Mouse (Mus musculus): Measurements from ENCODE around the gene Gm5475. TPM values are rescaled to one million over a fixed set of nuclear protein-coding genes. Genes with fewer than 3 reads are reported as not detected.

Gene Gm5475
- polyA plus RNA-seq, 1 experiment from 2014 or later: not detected

- 93% methylated on average over 5 of the region's 5 CpGs for WGBS
- H3K9me3 ChIP-seq (replicated peaks; ENCODE audit: control insufficient read depth, low read length): no peaks in the 10 kb centered on the region
Measured at GRCm38 (mm10) chr15:100406088-100406487, 15.9 kb upstream of the Gm5475 start.

GRCm38 (mm10) chr15:100410918-100411672 lies 10.9 kb upstream of the Gm5475 start:
- Histone ChIP-seq H3K36me3 (ENCODE audit: control insufficient read depth, insufficient read depth, low read length) (peaks cover 45% of the 10 kb centered on the region), H3K4me3 (ENCODE audit: low read depth, low read length) (no peak overlapping the region), H3K4me1 (ENCODE audit: control insufficient read depth, insufficient read depth, low read length) (no peaks in the 10 kb centered on the region), H3K9me3 (replicated peaks; ENCODE audit: control insufficient read depth, low read length) (no peaks in the 10 kb centered on the region), H3K9ac (ENCODE audit: low read length) (no peak overlapping the region), H3K4me2 (ENCODE audit: low read length) (no peak overlapping the region), H3K27me3 (replicated peaks; ENCODE audit: control insufficient read depth, insufficient read depth, low read length) (no peaks in the 10 kb centered on the region), H3K27ac (ENCODE audit: low read depth, low read length) (no peak overlapping the region)
- ATAC-seq (no peak), DNase-seq (ENCODE audit: low spot score) (no peak)
- 64% methylated on average over 14 of the region's 14 CpGs for WGBS

More at GRCm38 (mm10) chr15:100406088-100406487, 15.9 kb upstream of the Gm5475 start:
- Histone ChIP-seq H3K4me2 (ENCODE audit: low read length) (no peak overlapping the region), H3K36me3 (ENCODE audit: control insufficient read depth, insufficient read depth, low read length) (peaks cover 87% of the 10 kb centered on the region), H3K27ac (ENCODE audit: low read depth, low read length) (no peak overlapping the region), H3K4me1 (ENCODE audit: control insufficient read depth, insufficient read depth, low read length) (no peaks in the 10 kb centered on the region), H3K27me3 (replicated peaks; ENCODE audit: control insufficient read depth, insufficient read depth, low read length) (no peaks in the 10 kb centered on the region), H3K4me3 (ENCODE audit: low read depth, low read length) (no peak overlapping the region), H3K9ac (ENCODE audit: low read length) (no peak overlapping the region)
- ATAC-seq (no peak), DNase-seq (ENCODE audit: low spot score) (no peak)

- no peaks in the 10 kb centered on the region for H3K27me3 ChIP-seq (replicated peaks; ENCODE audit: control insufficient read depth, insufficient read depth, low read length)
- no peak overlapping the region for H3K27ac ChIP-seq (ENCODE audit: low read depth, low read length)
- H3K4me2 ChIP-seq (ENCODE audit: low read length): no peak overlapping the region
- peaks cover 42% of the 10 kb centered on the region for H3K36me3 ChIP-seq (ENCODE audit: control insufficient read depth, insufficient read depth, low read length)
- no peak overlapping the region for H3K4me3 ChIP-seq (ENCODE audit: low read depth, low read length)
- WGBS: 85% methylated on average over 5 of the region's 5 CpGs
- DNase-seq (ENCODE audit: low spot score) (no peak), ATAC-seq (no peak)
- no peak overlapping the region for H3K9ac ChIP-seq (ENCODE audit: low read length)
- no peaks in the 10 kb centered on the region for H3K4me1 ChIP-seq (ENCODE audit: control insufficient read depth, insufficient read depth, low read length)
- H3K9me3 ChIP-seq (replicated peaks; ENCODE audit: control insufficient read depth, low read length): no peaks in the 10 kb centered on the region
Measured at GRCm38 (mm10) chr15:100411731-100412130, 10.2 kb upstream of the Gm5475 start.

- DNase-seq (ENCODE audit: low spot score): no peak
- no peak overlapping the region for H3K4me2 ChIP-seq (ENCODE audit: low read length)
- H3K9ac ChIP-seq (ENCODE audit: low read length): no peak overlapping the region
- no peak overlapping the region for H3K4me3 ChIP-seq (ENCODE audit: low read depth, low read length)
- ATAC-seq: no peak
- no peak overlapping the region for H3K27ac ChIP-seq (ENCODE audit: low read depth, low read length)
- H3K36me3 ChIP-seq (ENCODE audit: control insufficient read depth, insufficient read depth, low read length): peaks cover 30% of the 10 kb centered on the region
- H3K4me1 ChIP-seq (ENCODE audit: control insufficient read depth, insufficient read depth, low read length): no peaks in the 10 kb centered on the region
- no peaks in the 10 kb centered on the region for H3K27me3 ChIP-seq (replicated peaks; ENCODE audit: control insufficient read depth, insufficient read depth, low read length)
- no peaks in the 10 kb centered on the region for H3K9me3 ChIP-seq (replicated peaks; ENCODE audit: control insufficient read depth, low read length)
- WGBS: 84% methylated on average over 4 of the region's 5 CpGs
Measured at GRCm38 (mm10) chr15:100413306-100413705, 8.6 kb upstream of the Gm5475 start.

GRCm38 (mm10) chr15:100414011-100414410 lies 7.9 kb upstream of the Gm5475 start:
- no peak overlapping the region for H3K9ac ChIP-seq (ENCODE audit: low read length)
- ATAC-seq: no peak
- H3K9me3 ChIP-seq (replicated peaks; ENCODE audit: control insufficient read depth, low read length): no peaks in the 10 kb centered on the region
- H3K27ac ChIP-seq (ENCODE audit: low read depth, low read length): no peak overlapping the region
- no peaks in the 10 kb centered on the region for H3K4me1 ChIP-seq (ENCODE audit: control insufficient read depth, insufficient read depth, low read length)
- H3K4me2 ChIP-seq (ENCODE audit: low read length): no peak overlapping the region
- no peak for DNase-seq (ENCODE audit: low spot score)
- WGBS: 71% methylated on average over 4 of the region's 4 CpGs
- no peak overlapping the region for H3K4me3 ChIP-seq (ENCODE audit: low read depth, low read length)
- peaks cover 24% of the 10 kb centered on the region for H3K36me3 ChIP-seq (ENCODE audit: control insufficient read depth, insufficient read depth, low read length)
- H3K27me3 ChIP-seq (replicated peaks; ENCODE audit: control insufficient read depth, insufficient read depth, low read length): no peaks in the 10 kb centered on the region

GRCm38 (mm10) chr15:100414942-100415341 lies 7.0 kb upstream of the Gm5475 start:
- Histone ChIP-seq H3K27me3 (replicated peaks; ENCODE audit: control insufficient read depth, insufficient read depth, low read length) (no peaks in the 10 kb centered on the region), H3K27ac (ENCODE audit: low read depth, low read length) (no peak overlapping the region), H3K9ac (ENCODE audit: low read length) (no peak overlapping the region), H3K4me1 (ENCODE audit: control insufficient read depth, insufficient read depth, low read length) (no peaks in the 10 kb centered on the region), H3K4me2 (ENCODE audit: low read length) (no peak overlapping the region), H3K9me3 (replicated peaks; ENCODE audit: control insufficient read depth, low read length) (no peaks in the 10 kb centered on the region), H3K36me3 (ENCODE audit: control insufficient read depth, insufficient read depth, low read length) (peaks cover 18% of the 10 kb centered on the region), H3K4me3 (ENCODE audit: low read depth, low read length) (no peak overlapping the region)
- no peak for DNase-seq (ENCODE audit: low spot score)
- no peak for ATAC-seq
- 93% methylated on average over 13 of the region's 13 CpGs for WGBS

- peaks cover 10% of the 10 kb centered on the region; the same call in 1 of the 2 replicates for H3K36me3 ChIP-seq (ENCODE audit: control insufficient read depth, insufficient read depth, low read length)
- DNase-seq (ENCODE audit: low spot score) (no peak), ATAC-seq (no peak)
- no peaks in the 10 kb centered on the region for H3K4me1 ChIP-seq (ENCODE audit: control insufficient read depth, insufficient read depth, low read length)
- no peaks in the 10 kb centered on the region for H3K9me3 ChIP-seq (replicated peaks; ENCODE audit: control insufficient read depth, low read length)
- no peak overlapping the region for H3K4me3 ChIP-seq (ENCODE audit: low read depth, low read length)
- no peaks in the 10 kb centered on the region for H3K27me3 ChIP-seq (replicated peaks; ENCODE audit: control insufficient read depth, insufficient read depth, low read length)
- H3K27ac ChIP-seq (ENCODE audit: low read depth, low read length): no peak overlapping the region
- H3K4me2 ChIP-seq (ENCODE audit: low read length): no peak overlapping the region
- no peak overlapping the region for H3K9ac ChIP-seq (ENCODE audit: low read length)
- WGBS: 85% methylated on average over 8 of the region's 8 CpGs
Measured at GRCm38 (mm10) chr15:100415684-100416083, 6.3 kb upstream of the Gm5475 start.

GRCm38 (mm10) chr15:100417854-100418450 lies 4.0 kb upstream of the Gm5475 start:
- Histone ChIP-seq H3K9ac (ENCODE audit: low read length) (no peak overlapping the region), H3K9me3 (replicated peaks; ENCODE audit: control insufficient read depth, low read length) (no peaks in the 10 kb centered on the region), H3K36me3 (ENCODE audit: control insufficient read depth, insufficient read depth, low read length) (no peaks in the 10 kb centered on the region), H3K27ac (ENCODE audit: low read depth, low read length) (no peak overlapping the region), H3K4me3 (ENCODE audit: low read depth, low read length) (no peak overlapping the region), H3K4me1 (ENCODE audit: control insufficient read depth, insufficient read depth, low read length) (peaks cover 6% of the 10 kb centered on the region; the same call in 1 of the 2 replicates), H3K4me2 (ENCODE audit: low read length) (no peak overlapping the region), H3K27me3 (replicated peaks; ENCODE audit: control insufficient read depth, insufficient read depth, low read length) (no peaks in the 10 kb centered on the region)
- DNase-seq (ENCODE audit: low spot score) (no peak), ATAC-seq (no peak)
- 86% methylated on average over 9 of the region's 9 CpGs for WGBS

GRCm38 (mm10) chr15:100419311-100419710 lies 2.6 kb upstream of the Gm5475 start:
- 79% methylated on average over 8 of the region's 8 CpGs for WGBS
- no peaks in the 10 kb centered on the region for H3K9me3 ChIP-seq (replicated peaks; ENCODE audit: control insufficient read depth, low read length)
- H3K4me2 ChIP-seq (ENCODE audit: low read length): no peak overlapping the region
- H3K9ac ChIP-seq (ENCODE audit: low read length): 0 out of 2 replicates have a peak overlapping the region, but pooled peaks have one; percentile 21
- no peak overlapping the region for H3K4me3 ChIP-seq (ENCODE audit: low read depth, low read length)
- H3K4me1 ChIP-seq (ENCODE audit: control insufficient read depth, insufficient read depth, low read length): peaks cover 12% of the 10 kb centered on the region
- DNase-seq (ENCODE audit: low spot score): no peak
- no peak for ATAC-seq
- H3K27me3 ChIP-seq (replicated peaks; ENCODE audit: control insufficient read depth, insufficient read depth, low read length): peaks cover 10% of the 10 kb centered on the region
- no peak overlapping the region for H3K27ac ChIP-seq (ENCODE audit: low read depth, low read length)
- H3K36me3 ChIP-seq (ENCODE audit: control insufficient read depth, insufficient read depth, low read length): no peaks in the 10 kb centered on the region
